Mouse (Mus musculus) ES-E14 (cell line): ENCODE measurements around the gene Lrch4. TPM values are rescaled to one million over a fixed set of nuclear protein-coding genes. Genes with fewer than 3 reads are reported as not detected.

ENCODE experiments used
- DNase-seq: peaks from one replicate; pipeline ENCODE4 v3.0.0-alpha.2; 2013; ENCODE audit warnings: low read depth, low spot score
- H3K27ac ChIP-seq: 2 replicates; pipeline ENCODE4 v1.5.1; 2012; ENCODE audit warnings: low read depth, mild to moderate bottlenecking, low read length, moderate library complexity, mixed read lengths; ENCODE audit not compliant: poor library complexity, insufficient read depth, severe bottlenecking
- H3K36me3 ChIP-seq: 2 replicates; pipeline ENCODE4 v1.6.1; 2012; ENCODE audit warnings: mild to moderate bottlenecking, low read length, moderate library complexity, mixed read lengths; ENCODE audit not compliant: control insufficient read depth, poor library complexity, insufficient read depth, severe bottlenecking
- H3K4me1 ChIP-seq, 2 experiments: fragments of 150-350 bp in 1 of 2; sonication (generic) in 1 of 2; 2 replicates each; pipeline ENCODE4 v1.6.1; 2012; ENCODE audit warnings: low read length in 2 of 2, mild to moderate bottlenecking in 1 of 2, mixed read lengths in 1 of 2; ENCODE audit not compliant: control insufficient read depth in 2 of 2, insufficient read depth in 2 of 2, poor library complexity in 1 of 2
- H3K4me3 ChIP-seq, 2 experiments: fragments of 150-350 bp in 1 of 2; sonication (generic) in 1 of 2; 2 replicates each; pipeline ENCODE4 v1.5.1; 2012; ENCODE audit warnings: low read length in 2 of 2, low read depth in 1 of 2, mild to moderate bottlenecking in 1 of 2, mixed read lengths in 1 of 2; ENCODE audit not compliant: insufficient read depth in 1 of 2, poor library complexity in 1 of 2, severe bottlenecking in 1 of 2
- H3K9ac ChIP-seq: 2 replicates; pipeline ENCODE4 v1.6.1; 2012; ENCODE audit warnings: low read depth, mild to moderate bottlenecking, low read length, mixed read lengths; ENCODE audit not compliant: poor library complexity, insufficient read depth, severe bottlenecking
- H3K9me3 ChIP-seq: fragments of 150-350 bp; sonication (generic); 2 replicates; pipeline ENCODE4 v1.6.1; 2012; ENCODE audit warnings: low read depth, mild to moderate bottlenecking, low read length; ENCODE audit not compliant: control insufficient read depth, insufficient read depth
- CHD2 ChIP-seq: IDR thresholded peaks from 2 replicates; pipeline ENCODE4 v1.6.1; 2014; ENCODE audit warnings: mild to moderate bottlenecking, low read depth, low read length, inconsistent platforms
- HCFC1 ChIP-seq: IDR thresholded peaks from 2 replicates; pipeline ENCODE4 v1.6.1; 2012; ENCODE audit warnings: low read length, inconsistent platforms, borderline replicate concordance; ENCODE audit not compliant: insufficient read depth
- MAFK ChIP-seq: IDR thresholded peaks from 2 replicates; pipeline ENCODE4 v1.6.1; 2014; ENCODE audit warnings: mild to moderate bottlenecking, low read depth, low read length, inconsistent platforms; ENCODE audit not compliant: insufficient read depth
- ZC3H11A ChIP-seq: IDR thresholded peaks from 2 replicates; pipeline ENCODE4 v1.6.1; 2012; ENCODE audit warnings: low read depth, mild to moderate bottlenecking, inconsistent platforms, low read length, borderline replicate concordance
- ZNF384 ChIP-seq: IDR thresholded peaks from 2 replicates; pipeline ENCODE4 v1.6.1; 2012; ENCODE audit warnings: low read depth, low read length, inconsistent platforms
- in situ Hi-C, 2 experiments: fragments of 600-800 bp; cut with MboI; formaldehyde crosslinking; loops; one replicate each; pipeline ENCODE4 v1.15.1; 2025; ENCODE audit warnings: low sequenced_read_pairs in 2 of 2, inconsistent platforms in 1 of 2; ENCODE audit not compliant: unreplicated experiment in 2 of 2
- total RNA-seq: library from RNA; depleted of rRNA; stranded (reverse); fragments of 300-350 nt; gene quantifications from 2 replicates; pipeline ENCODE4 v1.2.3, GENCODE M21; 2012

The Lrch4 gene
- total RNA-seq, 1 experiment = 12.7 TPM

DNA sequence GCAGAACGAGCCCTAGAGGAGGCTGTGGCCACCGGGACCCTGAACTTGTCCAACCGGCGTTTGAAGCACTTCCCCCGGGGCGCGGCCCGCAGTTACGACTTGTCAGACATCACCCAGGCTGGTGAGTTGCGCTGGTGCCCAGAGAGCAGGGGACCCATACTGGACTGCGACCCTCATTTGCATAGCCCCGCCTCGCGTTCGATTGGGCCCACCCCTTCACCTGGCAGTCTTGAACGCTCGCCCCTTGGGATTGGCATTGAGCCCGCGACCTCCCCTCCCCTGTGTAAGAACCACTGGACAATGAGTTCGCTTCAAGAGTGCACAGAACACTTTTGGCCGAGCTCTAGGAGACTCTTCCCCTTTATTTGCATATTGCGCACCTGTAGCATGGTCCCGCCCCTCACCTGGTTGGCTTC, 393 bp downstream of the Lrch4 start:
- H3K9me3 ChIP-seq = no peaks in the 10 kb centered on the region
- peak overlapping the region; percentile 95 for H3K27ac ChIP-seq
- H3K4me1 ChIP-seq = peaks cover under 1 to 29% of the 10 kb centered on the region in 2 experiments; a peak in 2 of 4 replicates
- in situ Hi-C loops = no loop called here
- no peak for TF ChIP-seq MAFK
- TF ChIP-seq ZNF384 = no peak
- no peak for TF ChIP-seq ZC3H11A
- TF ChIP-seq CHD2 = no peak
- TF ChIP-seq HCFC1 = peak; percentile 9; the same call in 1 of the 2 replicates
- DNase-seq = no peak
- H3K4me3 ChIP-seq = peak overlapping the region; percentile 97 to 99
- H3K36me3 ChIP-seq = peaks cover 7% of the 10 kb centered on the region
- H3K9ac ChIP-seq = peak overlapping the region; percentile 95

DNA sequence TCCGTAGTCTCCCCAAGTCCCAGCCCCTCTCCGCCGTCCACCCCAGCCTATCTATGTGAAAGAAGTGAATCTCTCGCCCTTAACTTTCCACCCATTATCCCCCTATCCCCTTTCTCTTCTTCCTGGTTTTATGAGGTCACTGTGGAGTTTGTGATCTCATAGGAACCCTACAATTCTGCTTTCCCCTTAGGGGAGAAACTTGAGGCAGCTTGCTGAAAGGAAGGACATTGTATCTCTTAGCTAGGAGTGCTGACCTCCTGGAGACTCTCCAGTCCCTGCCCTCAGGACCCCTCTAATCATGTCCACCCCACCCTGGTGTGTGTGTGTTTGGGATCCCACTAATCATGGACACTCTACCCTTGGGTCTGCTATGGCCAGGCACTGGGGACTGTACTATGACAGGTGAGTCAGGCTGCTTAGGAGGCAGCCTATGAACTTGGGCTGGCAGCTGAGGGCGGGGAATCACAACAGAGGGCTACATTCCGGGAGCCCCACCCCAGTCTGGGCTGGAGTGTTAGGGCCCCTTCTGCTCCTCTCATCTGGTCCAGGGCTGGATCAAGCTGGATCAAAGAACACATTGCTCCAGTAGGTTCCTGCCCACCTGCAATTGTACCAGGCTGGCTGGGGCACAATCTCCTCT, 1.1 kb downstream of the Lrch4 start:
- Histone ChIP-seq H3K9ac (peak overlapping the region; percentile 95), H3K27ac (peak overlapping the region; percentile 95), H3K4me3 (peak overlapping the region; percentile 97 to 99), H3K36me3 (peaks cover 7% of the 10 kb centered on the region), H3K4me1 (peaks cover 2 to 24% of the 10 kb centered on the region in 2 experiments; a peak in 2 of 4 replicates), H3K9me3 (no peaks in the 10 kb centered on the region)
- in situ Hi-C loops = no loop called here
- DNase-seq = no peak
- TF ChIP-seq MAFK = no peak
- TF ChIP-seq ZC3H11A = no peak
- TF ChIP-seq HCFC1 = no peak
- no peak for TF ChIP-seq ZNF384
- no peak for TF ChIP-seq CHD2

- no peak; the same call in 1 of the 2 replicates for TF ChIP-seq HCFC1
- TF ChIP-seq ZNF384 = no peak
- TF ChIP-seq MAFK = no peak
- TF ChIP-seq ZC3H11A = no peak
- no peak for TF ChIP-seq CHD2
- in situ Hi-C loops = no loop called here
- Histone ChIP-seq H3K9ac (peak overlapping the region; percentile 95), H3K9me3 (no peaks in the 10 kb centered on the region), H3K4me1 (peaks cover 2 to 24% of the 10 kb centered on the region in 2 experiments; a peak in 2 of 4 replicates), H3K4me3 (peak overlapping the region; percentile 97 to 99), H3K36me3 (peaks cover 12% of the 10 kb centered on the region), H3K27ac (peak overlapping the region; percentile 95)
- DNase-seq = no peak
Measured at GRCm38 (mm10) chr5:137630602-137631001, 1.7 kb downstream of the Lrch4 start.

GRCm38 (mm10) chr5:137631171-137631570, 2.2 kb downstream of the Lrch4 start:
- H3K27ac ChIP-seq = peak overlapping the region; percentile 95
- H3K9me3 ChIP-seq = no peaks in the 10 kb centered on the region
- H3K4me3 ChIP-seq = peak overlapping the region; percentile 97 to 99
- DNase-seq = no peak
- in situ Hi-C loops = no loop called here
- no peak for TF ChIP-seq HCFC1
- TF ChIP-seq MAFK = no peak
- TF ChIP-seq CHD2 = no peak
- no peak for TF ChIP-seq ZC3H11A
- no peak for TF ChIP-seq ZNF384
- peak overlapping the region; percentile 95 for H3K9ac ChIP-seq
- peaks cover 17% of the 10 kb centered on the region for H3K36me3 ChIP-seq
- H3K4me1 ChIP-seq = peaks cover 2 to 23% of the 10 kb centered on the region in 2 experiments; a peak in 2 of 4 replicates
